Mouse (Mus musculus) myocyte (in vitro differentiated cells): ENCODE data around the gene 5330417C22Rik. TPM values are rescaled to one million over a fixed set of nuclear protein-coding genes. Genes with fewer than 3 reads are reported as not detected.

ENCODE experiments used
- H3K27me3 ChIP-seq: one replicate; pipeline ENCODE4 v1.6.1; 2011; ENCODE audit not compliant: control insufficient read depth, insufficient read depth, insufficient read length
- H3K36me3 ChIP-seq: one replicate; pipeline ENCODE4 v1.6.1; 2011; ENCODE audit not compliant: control insufficient read depth, insufficient read depth
- H3K4me2 ChIP-seq: one replicate; pipeline ENCODE4 v1.6.1; 2011; ENCODE audit warnings: low read depth, control low read depth
- H3K4me3 ChIP-seq: one replicate; pipeline ENCODE4 v1.5.1; 2011; ENCODE audit warnings: mild to moderate bottlenecking, control low read depth, moderate library complexity
- H3K79me2 ChIP-seq: one replicate; pipeline ENCODE4 v1.6.1; 2011; ENCODE audit not compliant: control insufficient read depth, insufficient read depth
- H3ac ChIP-seq: one replicate; pipeline ENCODE4 v1.6.1; 2011; ENCODE audit not compliant: control insufficient read depth, insufficient read length
- CEBPB ChIP-seq: IDR thresholded peaks from 2 replicates; pipeline ENCODE4 v1.6.1; 2011; ENCODE audit warnings: mild to moderate bottlenecking, moderate library complexity; ENCODE audit not compliant: poor library complexity, insufficient read depth, severe bottlenecking
- E2F4 ChIP-seq: IDR thresholded peaks from one replicate; pipeline ENCODE4 v1.6.1; 2011; ENCODE audit warnings: mild to moderate bottlenecking, control low read depth, moderate library complexity; ENCODE audit not compliant: insufficient read depth
- MAX ChIP-seq: IDR thresholded peaks from one replicate; pipeline ENCODE4 v1.6.1; 2011; ENCODE audit warnings: low read depth, mild to moderate bottlenecking, control low read depth
- MYOD1 ChIP-seq, 3 experiments: IDR thresholded peaks; one replicate each; pipeline ENCODE4 v1.6.1; 2011; ENCODE audit warnings: control low read depth in 2 of 3, low read depth in 2 of 3, mild to moderate bottlenecking in 2 of 3, moderate library complexity in 1 of 3; ENCODE audit not compliant: insufficient read length in 2 of 3, control insufficient read depth in 1 of 3
- MYOG ChIP-seq, 3 experiments: IDR thresholded peaks; one replicate each; pipeline ENCODE4 v1.6.1; 2011; ENCODE audit warnings: control low read depth in 2 of 3, low read depth in 2 of 3, mild to moderate bottlenecking in 2 of 3; ENCODE audit not compliant: insufficient read length in 2 of 3, control insufficient read depth in 1 of 3, insufficient read depth in 1 of 3
- POLR2A ChIP-seq: IDR thresholded peaks from one replicate; pipeline ENCODE4 v1.6.1; 2011; ENCODE audit warnings: low read depth, mild to moderate bottlenecking, control low read depth, moderate library complexity; ENCODE audit not compliant: insufficient read length
- POLR2AphosphoS2 ChIP-seq: IDR thresholded peaks from one replicate; pipeline ENCODE4 v1.6.1; 2011; ENCODE audit warnings: low read depth, control low read depth; ENCODE audit not compliant: insufficient read length
- REST ChIP-seq: IDR thresholded peaks from one replicate; pipeline ENCODE4 v1.6.1; 2011; ENCODE audit warnings: mild to moderate bottlenecking, control low read depth, moderate library complexity; ENCODE audit not compliant: insufficient read depth, insufficient read length
- SRF ChIP-seq: IDR thresholded peaks from one replicate; pipeline ENCODE4 v1.6.1; 2011; ENCODE audit warnings: low read depth; ENCODE audit not compliant: control insufficient read depth, insufficient read length
- TCF12 ChIP-seq: IDR thresholded peaks from one replicate; pipeline ENCODE4 v1.6.1; 2011; ENCODE audit warnings: mild to moderate bottlenecking, control low read depth; ENCODE audit not compliant: poor library complexity, insufficient read depth, severe bottlenecking
- TCF3 ChIP-seq: IDR thresholded peaks from one replicate; pipeline ENCODE4 v1.6.1; 2011; ENCODE audit warnings: low read depth, control low read depth; ENCODE audit not compliant: insufficient read length
- USF1 ChIP-seq: IDR thresholded peaks from one replicate; pipeline ENCODE4 v1.6.1; 2011; ENCODE audit warnings: low read depth, mild to moderate bottlenecking, control low read depth, moderate library complexity
- polyA plus RNA-seq: library from polyadenylated mRNA; unstranded; fragments of >200 nt; fragmentation: generic; extraction: Trizol; gene quantifications from one replicate; pipeline ENCODE4 v1.2.1, GENCODE M21; 2012; ENCODE audit warnings: missing spikeins

5330417C22Rik gene
- polyA plus RNA-seq, 1 experiment: 0.05 TPM

- H3ac ChIP-seq: no peak overlapping the region
- no peak for TF ChIP-seq SRF
- H3K4me2 ChIP-seq: no peak overlapping the region
- H3K4me3 ChIP-seq: no peak overlapping the region
- H3K27me3 ChIP-seq: peaks cover 49% of the 10 kb centered on the region
- no peaks in the 10 kb centered on the region for H3K79me2 ChIP-seq
- H3K36me3 ChIP-seq: no peaks in the 10 kb centered on the region
Measured at GRCm38 (mm10) chr3:108415831-108416223, 120.5 kb downstream of the 5330417C22Rik start.

- TF ChIP-seq SRF: no peak
- no peak for TF ChIP-seq MYOD1 (IDR thresholded peaks at IDR 0.05; ENCODE audit: control insufficient read depth in 1 of 3, insufficient read length in 2 of 3, low read depth in 2 of 3)
- TF ChIP-seq USF1: no peak
- TF ChIP-seq MYOG (IDR thresholded peaks at IDR 0.05; ENCODE audit: control insufficient read depth in 1 of 3, insufficient read depth in 1 of 3, insufficient read length in 2 of 3, low read depth in 2 of 3): no peak
- no peak for TF ChIP-seq TCF3
- TF ChIP-seq POLR2AphosphoS2: no peak
- no peak for TF ChIP-seq CEBPB
- no peak for TF ChIP-seq REST
- no peak for TF ChIP-seq E2F4
- no peak for TF ChIP-seq MAX
- TF ChIP-seq POLR2A: no peak
- TF ChIP-seq TCF12: no peak
- Histone ChIP-seq H3K4me3 (no peak within 1 kb of the TSS), H3K4me2 (no peak within 1 kb of the TSS), H3K36me3 (no peaks in the 10 kb centered on the region), H3K79me2 (no peaks in the 10 kb centered on the region), H3K27me3 (peaks cover 52% of the 10 kb centered on the region), H3ac (no peak within 1 kb of the TSS)
Measured at GRCm38 (mm10) chr3:108414857-108415830, 121.2 kb downstream of the 5330417C22Rik start, which contains the start of gene Celsr2. Gene Celsr2 (minus strand): TSS chr3:108415552.

- no peaks in the 10 kb centered on the region for H3K79me2 ChIP-seq
- H3K36me3 ChIP-seq: no peaks in the 10 kb centered on the region
- H3ac ChIP-seq: no peak overlapping the region
- peaks cover 65% of the 10 kb centered on the region for H3K27me3 ChIP-seq
- no peak for TF ChIP-seq POLR2A
- no peak for TF ChIP-seq TCF3
- no peak for TF ChIP-seq REST
- TF ChIP-seq POLR2AphosphoS2: no peak
- TF ChIP-seq MYOG (IDR thresholded peaks at IDR 0.05; ENCODE audit: control insufficient read depth in 1 of 3, insufficient read depth in 1 of 3, insufficient read length in 2 of 3, low read depth in 2 of 3): no peak
- no peak for TF ChIP-seq MAX
- no peak for TF ChIP-seq SRF
- TF ChIP-seq USF1: no peak
- TF ChIP-seq E2F4: no peak
- no peak for TF ChIP-seq CEBPB
- TF ChIP-seq TCF12: no peak
- TF ChIP-seq MYOD1 (IDR thresholded peaks at IDR 0.05; ENCODE audit: control insufficient read depth in 1 of 3, insufficient read length in 2 of 3, low read depth in 2 of 3): no peak
- H3K4me2 ChIP-seq: no peak overlapping the region
- no peak overlapping the region for H3K4me3 ChIP-seq
Measured at GRCm38 (mm10) chr3:108413634-108414360, 122.5 kb downstream of the 5330417C22Rik start.

GRCm38 (mm10) chr3:108411754-108412121 lies 124.6 kb downstream of the 5330417C22Rik start:
- Histone ChIP-seq H3K27me3 (peaks cover 68% of the 10 kb centered on the region), H3K79me2 (no peaks in the 10 kb centered on the region), H3ac (no peak overlapping the region), H3K36me3 (no peaks in the 10 kb centered on the region), H3K4me2 (no peak overlapping the region), H3K4me3 (no peak overlapping the region)
- TF ChIP-seq USF1 (no peak), MYOG (IDR thresholded peaks at IDR 0.05; ENCODE audit: control insufficient read depth in 1 of 3, insufficient read depth in 1 of 3, insufficient read length in 2 of 3, low read depth in 2 of 3) (no peak), POLR2AphosphoS2 (no peak), POLR2A (no peak), MAX (no peak), REST (no peak)
